Mouse (Mus musculus) lung, postnatal 0 days (tissue): ENCODE results near the gene Pus7. TPM values are rescaled to one million over a fixed set of nuclear protein-coding genes. Genes with fewer than 3 reads are reported as not detected.

Experiments used
- ATAC-seq: fragments of 200-750 bp; cut with Nextera tagmentation; 2 replicates; pipeline ENCODE4 v1.8.0; 2017; ENCODE audit warnings: moderate library complexity
- DNase-seq: peaks from one replicate; pipeline ENCODE4 v3.0.0-alpha.2; 2016; ENCODE audit warnings: low spot score
- H3K27ac ChIP-seq: fragments of 300-500 bp; sonication (generic); 2 replicates; pipeline ENCODE4 v1.5.1; 2014; ENCODE audit warnings: antibody characterized with exemption, mild to moderate bottlenecking, low read length, mixed read lengths
- H3K27me3 ChIP-seq: fragments of 300-500 bp; sonication (generic); replicated peaks from 2 replicates; pipeline ENCODE4 v1.6.1; 2014; ENCODE audit warnings: low read length, mixed read lengths; ENCODE audit not compliant: insufficient read depth
- H3K36me3 ChIP-seq: fragments of 300-500 bp; sonication (generic); 2 replicates; pipeline ENCODE4 v1.6.1; 2014; ENCODE audit warnings: low read length, mixed read lengths; ENCODE audit not compliant: insufficient read depth
- H3K4me1 ChIP-seq: fragments of 300-500 bp; sonication (generic); 2 replicates; pipeline ENCODE4 v1.6.1; 2014; ENCODE audit warnings: antibody characterized with exemption, low read depth, low read length, mixed read lengths; ENCODE audit not compliant: insufficient read depth
- H3K4me2 ChIP-seq: fragments of 300-500 bp; sonication (generic); replicated peaks from 2 replicates; pipeline ENCODE4 v1.6.1; 2014; ENCODE audit warnings: low read depth, mild to moderate bottlenecking, low read length, moderate library complexity, mixed read lengths
- H3K4me3 ChIP-seq: fragments of 300-500 bp; sonication (generic); 2 replicates; pipeline ENCODE4 v1.5.1; 2014; ENCODE audit warnings: low read depth, low read length
- H3K9ac ChIP-seq: fragments of 300-500 bp; sonication (generic); replicated peaks from 2 replicates; pipeline ENCODE4 v1.6.1; 2014; ENCODE audit warnings: low read depth, mild to moderate bottlenecking
- H3K9me3 ChIP-seq: fragments of 300-500 bp; sonication (generic); 2 replicates; pipeline ENCODE4 v1.6.1; 2016; ENCODE audit warnings: low read length, mixed read lengths
- CTCF ChIP-seq: IDR thresholded peaks from 2 replicates; pipeline ENCODE4 v1.5.1; 2016; ENCODE audit warnings: antibody characterized with exemption, mild to moderate bottlenecking
- EP300 ChIP-seq: IDR thresholded peaks from 2 replicates; pipeline ENCODE4 v1.6.1; 2016; ENCODE audit warnings: antibody characterized with exemption, mild to moderate bottlenecking, control low read depth
- WGBS: fragments of 180-500 bp; shearing (Covaris S2); extraction: QIAGEN DNeasy Blood & Tissue Kit; methylation state at CpG from one replicate; pipeline ENCODE4 v1.1.7; 2014; 5-methylcytosine and 5-hydroxymethylcytosine counted together
- polyA plus RNA-seq: library from polyadenylated mRNA; unstranded; fragments of >200 nt; fragmentation: Nextera tagmentation; extraction: Ambion mirVana; gene quantifications from 2 replicates; pipeline ENCODE4 v1.2.1, GENCODE M21; 2015

The Pus7 gene
- polyA plus RNA-seq, 1 experiment from 2014 or later = 6.3 TPM

- 87% methylated on average over 15 of the region's 15 CpGs for WGBS
- no peak for TF ChIP-seq EP300
- TF ChIP-seq CTCF = no peak
- Histone ChIP-seq H3K4me3 (no peak overlapping the region), H3K9ac (no peak overlapping the region), H3K4me1 (no peaks in the 10 kb centered on the region), H3K36me3 (peaks cover 19% of the 10 kb centered on the region), H3K27ac (no peak overlapping the region), H3K27me3 (no peaks in the 10 kb centered on the region), H3K9me3 (no peaks in the 10 kb centered on the region), H3K4me2 (no peak overlapping the region)
- no peak for ATAC-seq
- no peak for DNase-seq
Observed at GRCm38 (mm10) chr5:23816681-23817080, 33.2 kb upstream of the Pus7 start.

- TF ChIP-seq CTCF (no peak), EP300 (no peak)
- H3K4me1 ChIP-seq = no peaks in the 10 kb centered on the region
- H3K4me2 ChIP-seq = no peak overlapping the region
- WGBS = 88% methylated on average over 5 of the region's 5 CpGs
- H3K4me3 ChIP-seq = no peak overlapping the region
- no peaks in the 10 kb centered on the region for H3K27me3 ChIP-seq
- no peak overlapping the region for H3K9ac ChIP-seq
- no peak overlapping the region for H3K27ac ChIP-seq
- no peaks in the 10 kb centered on the region for H3K9me3 ChIP-seq
- DNase-seq (no peak), ATAC-seq (no peak)
- H3K36me3 ChIP-seq = peaks cover 31% of the 10 kb centered on the region
Observed at GRCm38 (mm10) chr5:23814841-23815240, 31.3 kb upstream of the Pus7 start.

- H3K4me1 ChIP-seq = 0 out of 2 replicates have a peak, but pooled peaks cover 5% of the 10 kb centered on the region
- H3K4me3 ChIP-seq = no peak overlapping the region
- no peaks in the 10 kb centered on the region for H3K27me3 ChIP-seq
- 86% methylated on average over 2 of the region's 2 CpGs for WGBS
- no peak overlapping the region for H3K27ac ChIP-seq
- H3K36me3 ChIP-seq = peaks cover 18% of the 10 kb centered on the region
- DNase-seq (no peak), ATAC-seq (no peak)
- H3K9ac ChIP-seq = no peak overlapping the region
- H3K4me2 ChIP-seq = no peak overlapping the region
- no peaks in the 10 kb centered on the region for H3K9me3 ChIP-seq
- TF ChIP-seq CTCF = no peak
Observed at GRCm38 (mm10) chr5:23792726-23793125, 9.2 kb upstream of the Pus7 start.

GRCm38 (mm10) chr5:23789078-23789612, 5.6 kb upstream of the Pus7 start:
- no peak overlapping the region for H3K9ac ChIP-seq
- TF ChIP-seq EP300 = no peak
- TF ChIP-seq CTCF = no peak
- H3K4me1 ChIP-seq = 0 out of 2 replicates have a peak, but pooled peaks cover 5% of the 10 kb centered on the region
- no peak overlapping the region for H3K27ac ChIP-seq
- no peak for ATAC-seq
- no peak overlapping the region for H3K4me3 ChIP-seq
- H3K27me3 ChIP-seq = no peaks in the 10 kb centered on the region
- no peaks in the 10 kb centered on the region for H3K9me3 ChIP-seq
- no peak for DNase-seq
- 75% methylated on average over 4 of the region's 4 CpGs for WGBS
- H3K4me2 ChIP-seq = no peak overlapping the region
- H3K36me3 ChIP-seq = no peaks in the 10 kb centered on the region

- Histone ChIP-seq H3K36me3 (no peaks in the 10 kb centered on the region), H3K27me3 (no peaks in the 10 kb centered on the region), H3K27ac (peak overlapping the region; percentile 83; the same call in 1 of the 2 replicates), H3K4me2 (peak overlapping the region; percentile 83), H3K4me3 (peak overlapping the region; percentile 83), H3K9me3 (no peaks in the 10 kb centered on the region), H3K9ac (0 out of 2 replicates have a peak overlapping the region, but pooled peaks have one; percentile 76), H3K4me1 (0 out of 2 replicates have a peak, but pooled peaks cover 5% of the 10 kb centered on the region)
- WGBS = 35% methylated on average over 3 of the region's 3 CpGs
- no peak for ATAC-seq
- TF ChIP-seq CTCF = no peak
- TF ChIP-seq EP300 = no peak
- DNase-seq = no peak
Observed at GRCm38 (mm10) chr5:23788390-23788830, 4.9 kb upstream of the Pus7 start.

- ATAC-seq (peak; percentile 82), DNase-seq (peak; percentile 95)
- TF ChIP-seq CTCF (peak; percentile 99), EP300 (no peak)
- peak within 1 kb of the TSS; percentile 83 for H3K4me3 ChIP-seq
- no peaks in the 10 kb centered on the region for H3K27me3 ChIP-seq
- H3K27ac ChIP-seq = peak within 1 kb of the TSS; percentile 83
- peak within 1 kb of the TSS; percentile 76 for H3K9ac ChIP-seq
- 0 out of 2 replicates have a peak, but pooled peaks cover 5% of the 10 kb centered on the region for H3K4me1 ChIP-seq
- H3K9me3 ChIP-seq = no peaks in the 10 kb centered on the region
- H3K36me3 ChIP-seq = no peaks in the 10 kb centered on the region
- 2% methylated on average over 47 of the region's 47 CpGs for WGBS
- peak within 1 kb of the TSS; percentile 83 for H3K4me2 ChIP-seq
Observed at GRCm38 (mm10) chr5:23787536-23788389, 4.3 kb upstream of the Pus7 start, which contains the start of gene Rint1. TSS of gene Rint1 (plus strand) at chr5:23787711.
